Mouse (Mus musculus) fibroblast of lung, adult 2 months (primary cell): ENCODE data around the gene Galnt18.

Experiments
- DNase-seq: peaks from one replicate; pipeline ENCODE4 v3.0.0-alpha.2; 2011; ENCODE audit warnings: low read depth

Gene Galnt18

DNA sequence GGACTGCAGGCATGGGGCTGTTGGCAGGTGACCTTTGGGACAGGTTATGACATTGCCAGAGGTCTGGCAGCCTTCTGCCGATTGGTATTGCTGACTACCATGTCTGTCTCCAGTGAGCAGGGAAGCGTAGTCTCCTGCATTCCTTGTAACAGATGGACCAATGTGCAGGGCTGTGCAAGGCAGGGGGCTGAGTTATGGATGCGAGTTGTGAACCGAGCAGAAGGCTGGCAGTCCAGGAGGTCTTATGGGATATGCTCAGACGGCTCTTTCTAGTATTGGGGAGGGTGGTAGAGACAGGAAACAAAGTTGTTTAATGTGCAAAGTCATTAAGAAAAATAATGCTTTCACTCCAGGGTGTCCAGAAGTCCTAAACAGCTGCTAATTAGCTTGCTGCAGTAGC is 312.1 kb downstream of the Galnt18 start:
- no peak for DNase-seq

DNA sequence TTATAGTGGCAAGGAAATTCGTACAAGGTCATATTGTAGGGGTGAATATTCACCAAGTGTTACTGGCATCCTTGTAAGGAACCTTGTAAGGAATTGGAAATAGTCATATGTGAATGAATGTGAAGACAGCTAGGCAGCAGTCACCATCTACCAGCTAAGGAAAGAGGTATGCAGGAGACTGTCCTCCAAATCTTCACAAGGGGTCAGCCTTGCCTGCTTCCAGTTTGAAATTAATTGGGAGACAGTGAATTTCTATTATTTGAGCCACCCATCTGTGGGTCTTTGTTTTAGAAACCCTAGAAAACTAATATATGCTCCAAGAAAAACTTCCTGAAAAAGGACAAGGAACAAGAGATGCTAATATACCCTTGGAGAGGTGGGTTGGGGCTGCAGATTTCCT is 313.1 kb downstream of the Galnt18 start:
- no peak for DNase-seq

DNA sequence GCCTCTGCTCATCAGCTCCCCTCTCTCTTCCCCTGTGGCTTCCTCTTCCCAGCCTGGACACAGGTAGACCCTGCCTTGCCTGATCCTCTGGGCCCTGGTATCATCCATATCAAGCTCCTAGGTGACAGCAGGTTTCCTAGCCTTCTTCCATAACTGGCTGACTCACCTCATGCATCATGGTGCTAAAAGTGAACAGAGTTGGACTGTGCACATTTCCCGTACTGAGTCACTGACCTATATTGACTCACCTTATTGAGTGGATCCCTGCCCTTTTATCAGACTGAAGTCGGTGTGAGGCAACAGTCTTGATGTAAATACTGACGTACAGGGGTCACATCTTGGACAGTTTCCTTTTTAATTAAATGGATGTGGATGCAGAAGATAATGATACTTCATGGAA is 313.7 kb downstream of the Galnt18 start:
- no peak for DNase-seq

DNA sequence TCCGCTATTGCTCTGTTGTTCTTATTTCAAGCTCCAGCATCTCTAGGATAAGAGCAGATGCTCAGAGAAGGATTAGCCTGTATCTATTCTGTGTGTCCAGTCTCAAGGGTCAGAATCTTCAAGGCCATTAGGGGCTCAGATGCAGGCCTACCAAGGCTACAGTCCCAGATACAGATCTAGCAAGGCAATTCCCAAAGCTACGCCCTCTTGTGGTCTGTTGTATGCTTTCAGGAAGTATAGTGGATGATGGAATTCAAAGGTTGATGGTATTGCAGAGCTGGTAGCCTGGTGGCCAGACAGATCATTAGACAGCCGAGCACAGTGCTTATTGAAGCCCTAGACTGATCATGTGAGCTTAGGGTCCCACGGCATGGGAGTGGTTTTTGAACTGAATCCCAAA is 320.1 kb downstream of the Galnt18 start:
- DNase-seq = no peak

DNA sequence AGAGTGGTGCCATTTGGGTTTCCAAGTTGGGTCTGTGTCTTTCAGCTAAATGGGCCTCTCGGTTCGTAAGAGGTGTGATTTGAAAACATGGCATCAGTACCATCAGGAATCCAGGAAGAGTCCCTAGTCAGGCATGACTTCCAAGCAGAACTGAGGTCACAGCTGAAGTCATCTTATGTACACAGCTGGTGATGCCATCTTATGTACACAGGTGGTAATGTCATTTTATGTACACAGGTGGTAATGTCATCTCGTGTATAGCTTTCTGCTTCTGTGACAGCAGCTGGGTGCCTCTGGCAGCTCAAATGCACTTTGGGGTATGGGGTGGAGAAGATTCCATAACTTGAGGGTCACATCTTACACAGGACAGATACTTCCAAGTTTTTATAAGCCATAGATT is 323.8 kb downstream of the Galnt18 start:
- DNase-seq = no peak

DNA sequence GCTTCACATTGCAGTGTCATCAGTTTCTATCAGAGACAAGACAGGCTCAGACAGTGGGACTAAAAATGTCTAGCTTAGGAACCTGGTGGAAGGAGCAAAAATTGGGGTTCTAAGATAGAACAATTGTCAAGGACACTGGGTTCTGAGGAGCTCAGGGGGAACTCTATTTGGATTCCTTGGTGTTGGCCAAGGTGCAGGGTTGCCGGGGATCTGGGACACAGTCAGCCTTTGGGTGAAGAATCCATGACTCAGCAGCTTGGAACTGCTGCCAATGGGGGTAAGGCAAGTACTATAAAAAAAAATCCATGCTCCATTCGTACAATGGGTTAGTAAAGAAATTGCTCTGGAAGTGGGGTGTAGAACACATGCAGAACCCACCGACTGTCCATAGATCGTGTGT is 324.2 kb downstream of the Galnt18 start:
- no peak for DNase-seq

DNA sequence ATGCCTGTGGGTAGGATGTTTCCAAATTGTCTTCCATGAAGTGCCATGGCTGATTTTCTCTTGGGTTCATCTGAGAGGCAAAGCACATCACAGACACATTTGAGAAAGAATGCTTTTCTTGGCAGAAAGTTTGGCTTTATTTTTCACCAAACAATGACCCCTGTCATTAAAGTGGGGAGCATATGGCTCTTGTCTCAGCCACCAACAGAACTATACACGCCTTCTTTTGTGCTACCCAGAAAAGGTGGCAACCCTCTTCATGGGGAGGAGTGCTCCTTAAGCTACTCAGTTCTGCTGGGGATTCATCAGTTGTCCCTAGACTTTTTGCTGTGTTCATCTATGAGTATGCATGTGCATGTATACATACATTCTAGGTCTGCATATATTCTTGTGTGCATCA is 327.8 kb downstream of the Galnt18 start:
- DNase-seq = no peak

DNA sequence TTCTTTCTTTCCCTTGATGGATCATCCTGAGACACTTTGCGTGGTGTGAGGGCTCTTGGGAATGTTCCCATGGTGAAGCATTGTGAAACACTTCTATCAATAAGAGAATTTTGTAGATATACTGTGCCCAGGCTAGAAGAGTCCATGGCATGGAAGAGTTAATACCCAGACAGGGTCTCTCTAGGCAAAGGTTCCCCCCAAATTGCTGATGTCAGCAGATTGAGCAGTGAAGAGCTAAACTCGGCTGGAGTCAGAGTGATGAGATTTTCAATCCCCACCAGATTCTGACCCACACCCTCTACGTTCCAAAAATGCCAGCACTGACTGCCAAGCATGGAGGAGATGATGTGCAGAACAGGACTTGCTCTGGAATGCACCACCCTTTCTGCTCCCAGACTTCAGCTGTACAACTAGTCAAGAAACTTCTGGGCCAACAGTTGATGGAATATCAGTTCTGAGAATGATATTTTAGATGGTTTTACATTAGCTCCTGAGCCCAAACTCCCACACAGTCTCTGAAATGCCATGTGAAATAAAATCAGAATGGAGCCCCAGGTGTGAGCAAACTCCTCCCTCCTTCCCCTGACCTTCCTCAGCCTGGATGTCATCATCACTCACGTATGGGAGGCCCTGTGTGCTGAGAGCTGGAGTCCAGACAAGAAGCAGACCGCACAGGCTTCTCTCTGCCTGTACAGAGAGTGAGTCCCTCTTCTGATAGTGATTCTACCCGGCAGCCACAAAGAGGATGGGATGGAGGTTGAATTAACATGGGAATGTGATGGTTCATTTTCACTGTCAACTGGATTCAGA is 329.3 kb downstream of the Galnt18 start:
- DNase-seq = no peak

DNA sequence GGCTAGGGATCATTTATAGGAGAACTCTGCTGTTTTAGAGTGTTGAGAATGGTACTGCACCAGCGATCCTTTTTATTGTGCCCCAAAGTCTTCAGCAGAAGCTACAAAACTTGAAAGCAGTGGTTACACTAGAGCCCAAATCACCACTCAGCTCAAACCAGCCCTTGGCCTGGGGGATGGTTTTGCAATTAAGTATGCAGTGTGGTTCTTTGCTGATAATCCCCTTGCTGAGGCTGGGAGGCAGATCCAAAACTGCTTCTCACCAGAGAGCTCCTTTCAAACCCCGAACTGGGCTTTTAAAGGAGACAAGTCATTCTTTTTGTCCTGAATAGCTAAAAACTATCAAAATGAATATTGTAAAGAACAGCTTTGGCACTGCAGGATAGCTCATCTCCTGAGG is 346.6 kb downstream of the Galnt18 start:
- no peak for DNase-seq

DNA sequence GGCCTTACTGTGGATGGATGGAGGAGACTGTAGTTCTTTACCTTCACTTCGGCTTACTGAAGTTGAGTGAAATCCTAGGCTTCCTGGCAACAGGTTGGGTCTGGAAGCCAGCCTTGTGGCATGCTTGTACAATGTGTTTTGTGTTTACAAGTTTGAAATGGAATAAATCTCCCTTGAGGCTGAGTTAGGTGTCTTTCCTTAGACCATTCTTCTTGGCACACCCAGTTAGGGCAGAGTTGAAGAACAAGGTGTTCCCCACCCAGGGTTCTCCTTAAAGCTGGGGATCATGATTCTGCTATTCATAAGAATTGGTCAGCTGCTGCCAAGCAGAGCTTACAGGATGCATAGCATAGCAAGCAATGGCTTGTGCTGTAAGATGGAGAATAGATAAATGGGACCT is 352.4 kb downstream of the Galnt18 start:
- DNase-seq = no peak
